Mouse (Mus musculus) c-Kit-positive CD71-negative TER-119-negative erythroid progenitor cells, embryonic 14.5 days (primary cell): Measurements from ENCODE around the gene Lmln.
A peak's percentile ranks its signal among the peaks of the same experiment; 100 is the strongest.
"Not testable (repeated sequence)": the region's sequence is repeated elsewhere in the genome, so short reads cannot be mapped to it uniquely, and the experiment has no call there.

Experiments used
- DNase-seq: peaks from one replicate; pipeline ENCODE4 v3.0.0-alpha.2; 2013; ENCODE audit warnings: low read depth

Gene Lmln

DNA sequence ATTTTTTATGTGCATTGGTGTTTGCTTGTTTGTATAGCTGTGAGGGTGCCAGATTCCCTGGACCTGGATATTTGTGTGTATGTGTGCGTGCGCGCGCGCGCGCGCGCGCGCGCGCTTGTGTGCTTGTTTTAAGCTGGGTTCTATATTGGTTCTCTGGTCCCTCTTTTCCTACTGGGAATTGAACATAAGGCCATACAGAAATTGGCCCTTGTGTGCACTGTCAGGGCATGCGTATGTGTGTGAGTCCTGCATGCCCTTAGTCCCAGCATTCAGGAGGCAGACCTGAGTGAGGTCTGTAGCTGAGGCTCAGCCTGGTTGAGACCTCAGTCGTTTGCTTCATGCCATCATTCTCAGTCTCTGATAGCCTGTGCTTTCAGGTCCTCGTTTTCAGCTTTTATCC is 4.3 kb upstream of the Lmln start:
- no peak for DNase-seq

- DNase-seq: not testable (repeated sequence)
Observed at GRCm38 (mm10) chr16:33058656-33059055, 3.7 kb upstream of the Lmln start.

DNA sequence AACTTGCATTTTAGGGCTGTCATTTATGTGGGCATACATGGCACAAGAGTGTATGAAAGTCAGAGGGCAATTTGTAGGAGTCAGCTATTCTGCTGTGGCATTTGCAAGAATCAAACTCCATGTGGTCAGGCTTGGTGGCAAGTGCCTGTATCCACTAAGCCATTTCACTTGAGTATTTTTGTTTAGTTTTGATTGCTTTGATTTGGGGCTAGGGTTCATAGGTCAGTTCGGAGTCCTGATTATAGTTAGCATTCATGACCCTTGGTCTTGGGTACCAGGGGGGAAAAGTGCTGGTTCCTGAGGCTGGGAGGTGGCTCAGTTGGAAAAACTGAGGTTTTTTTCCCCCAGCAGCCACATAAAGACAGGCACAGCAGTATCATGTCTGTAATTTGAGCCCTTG is 2.9 kb upstream of the Lmln start:
- DNase-seq: no peak

DNA sequence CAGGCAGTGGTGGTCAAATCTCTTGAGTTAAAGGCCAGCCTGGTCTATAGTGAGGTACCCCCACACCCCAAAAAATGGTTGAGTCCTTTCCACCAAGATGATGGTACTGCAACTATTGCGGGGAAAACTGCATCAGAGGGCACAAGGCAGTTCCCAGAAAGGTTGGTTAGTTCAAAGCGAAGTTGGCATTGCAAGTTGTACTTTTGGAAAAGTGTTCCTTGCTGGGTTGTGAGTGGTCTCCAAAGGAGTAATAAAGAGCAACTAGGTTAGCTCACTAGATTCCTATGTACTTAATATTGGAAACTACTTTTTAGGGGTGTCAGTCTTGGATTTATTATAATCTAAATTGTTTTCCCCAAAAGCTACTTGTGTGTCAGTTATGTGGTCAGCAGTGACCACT is 1.4 kb upstream of the Lmln start:
- no peak for DNase-seq

- DNase-seq: no peak
Observed at GRCm38 (mm10) chr16:33061400-33061799, 921 bp upstream of the Lmln start.

DNA sequence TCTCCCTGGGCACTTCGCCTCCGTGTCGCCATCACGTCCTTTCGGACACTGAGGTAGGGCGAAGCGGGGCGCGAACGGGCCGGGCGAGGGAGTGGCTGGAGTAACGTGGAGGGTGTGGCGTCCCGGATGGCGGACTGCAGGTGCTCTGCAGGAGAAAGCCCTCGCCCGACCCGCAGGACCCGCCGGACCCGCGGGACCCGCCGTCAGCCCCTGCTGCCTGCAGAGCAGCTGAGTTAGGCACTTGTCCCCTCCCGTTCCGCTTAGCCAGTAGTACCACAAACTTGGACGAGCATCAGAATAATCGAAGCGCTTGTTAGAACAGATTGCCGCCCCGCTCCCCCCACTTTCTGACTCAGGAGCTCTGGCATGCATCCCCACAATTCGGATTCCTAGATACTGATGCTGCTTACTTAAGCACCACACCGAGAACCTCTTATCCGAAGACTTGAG is 386 bp downstream of the Lmln start:
- DNase-seq: no peak

GRCm38 (mm10) chr16:33063267-33063666 is 946 bp downstream of the Lmln start:
- no peak for DNase-seq

DNA sequence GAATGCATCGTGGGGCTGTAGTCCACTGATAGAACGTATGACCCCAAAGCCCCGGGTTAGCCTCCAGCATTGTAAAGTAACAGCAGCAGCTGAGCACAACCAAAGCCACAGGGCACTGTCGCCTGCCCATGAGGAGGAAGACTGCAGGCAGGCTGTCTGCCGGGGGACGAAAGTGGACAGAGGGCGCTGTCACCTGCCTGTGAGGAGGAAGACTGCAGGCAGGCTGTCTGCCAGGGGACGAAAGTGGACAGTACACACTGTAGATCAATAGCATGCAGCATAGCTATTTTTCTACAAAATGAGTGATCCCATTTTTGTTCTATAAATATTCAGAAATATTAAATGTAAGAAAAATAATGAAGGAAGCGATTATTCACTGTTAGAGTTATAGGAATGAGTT is 2.3 kb downstream of the Lmln start:
- DNase-seq: no peak

- DNase-seq: no peak
Observed at GRCm38 (mm10) chr16:33070928-33071327, 8.6 kb downstream of the Lmln start.

DNA sequence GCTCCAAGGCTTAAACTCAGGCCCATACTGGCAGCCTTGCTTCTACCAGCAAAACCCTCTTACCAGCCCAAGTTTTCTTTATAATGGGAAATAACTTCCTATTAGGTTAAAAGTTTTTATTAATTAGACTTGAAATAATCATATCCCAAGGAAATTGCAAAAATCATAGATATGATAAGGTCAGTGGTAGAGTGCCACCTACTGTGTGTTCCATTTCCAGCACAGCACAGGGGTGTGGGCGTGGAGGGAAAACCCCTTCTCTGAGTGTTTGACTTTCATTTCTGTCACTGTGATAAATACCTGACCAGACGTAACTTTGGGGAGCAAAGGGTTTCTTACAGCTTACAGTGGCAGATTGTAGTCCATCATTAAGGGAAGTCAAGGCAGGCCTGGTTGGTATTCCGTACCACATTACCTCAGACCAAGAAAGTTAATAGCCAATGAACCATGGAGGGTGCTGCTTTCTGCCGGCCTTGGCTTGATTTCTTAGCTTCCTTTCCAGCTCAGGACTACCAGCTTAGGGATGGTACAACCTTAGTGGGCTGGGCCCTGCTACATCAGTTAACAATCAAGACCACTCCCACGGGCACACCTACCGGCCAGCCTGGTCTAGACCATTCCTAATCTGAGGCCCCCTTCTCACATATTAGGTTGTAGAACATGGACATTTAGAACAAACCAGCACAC is 10.7 kb downstream of the Lmln start:
- no peak for DNase-seq

GRCm38 (mm10) chr16:33074967-33075366 is 12.6 kb downstream of the Lmln start:
- no peak for DNase-seq

- no peak for DNase-seq
Observed at GRCm38 (mm10) chr16:33076078-33076477, 13.8 kb downstream of the Lmln start.

DNA sequence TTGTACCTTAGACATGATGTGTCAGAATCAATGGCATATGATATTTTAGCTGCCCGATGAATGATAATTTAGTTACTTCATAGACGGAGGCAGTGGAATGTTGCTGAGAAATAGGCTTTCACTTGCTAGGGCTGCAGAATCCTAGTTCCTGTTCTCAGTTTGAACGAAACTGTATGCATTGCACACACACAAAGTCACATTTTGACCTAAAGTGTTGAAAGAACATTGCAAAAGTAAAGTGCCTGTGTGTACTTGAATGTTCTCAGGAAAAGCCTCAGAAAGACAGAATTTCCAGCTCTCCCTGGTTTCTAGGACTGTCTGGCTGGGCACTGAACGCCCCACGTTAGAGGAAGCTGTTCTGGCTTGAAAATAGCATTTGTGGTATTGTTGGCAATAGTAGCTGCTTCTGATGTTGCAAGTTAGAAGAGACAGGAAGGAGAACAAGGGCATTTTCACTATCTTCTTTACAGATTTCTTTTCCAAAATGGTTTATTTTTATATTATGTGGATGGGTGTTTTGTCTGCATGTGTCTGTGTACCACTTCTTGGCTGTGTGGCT is 14.8 kb downstream of the Lmln start:
- DNase-seq: no peak

DNA sequence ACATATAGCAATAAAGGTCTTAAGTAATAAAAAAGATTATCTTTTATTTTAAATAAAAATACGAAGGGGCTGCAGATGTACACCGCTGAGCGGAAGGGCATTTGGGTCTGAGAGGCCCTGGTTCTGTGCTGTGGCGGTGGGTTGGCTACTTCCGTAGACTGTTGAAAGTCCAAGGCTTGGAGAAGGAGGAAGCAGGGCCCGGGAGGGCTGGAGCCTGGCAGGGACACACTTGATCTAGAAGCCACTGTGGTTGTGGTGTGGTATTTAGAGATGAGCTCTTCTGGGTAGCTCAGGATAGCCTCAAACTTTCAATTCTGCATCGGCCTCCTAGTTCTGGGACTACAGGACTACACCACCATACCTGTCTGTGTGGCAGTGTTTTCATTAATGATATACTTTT is 17.7 kb downstream of the Lmln start:
- no peak for DNase-seq

DNA sequence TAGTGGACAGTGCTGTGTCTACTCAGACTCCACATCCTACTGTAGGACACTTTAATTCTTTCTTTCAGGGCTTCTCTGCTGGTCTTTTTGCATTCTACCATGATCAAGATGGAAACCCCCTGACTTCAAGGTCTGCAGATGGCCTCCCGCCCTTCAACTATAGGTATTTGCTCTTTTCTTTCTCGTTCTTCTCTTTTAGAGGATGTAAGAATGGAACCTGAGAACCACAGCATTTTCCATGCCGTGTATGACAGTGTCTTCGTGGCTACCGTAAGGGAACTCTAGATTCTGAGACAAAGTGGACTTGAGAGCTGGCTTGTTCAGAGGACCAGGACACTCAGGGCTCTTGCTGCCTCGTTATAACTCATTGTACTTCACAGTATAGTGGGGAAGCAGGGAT is 20.6 kb downstream of the Lmln start:
- DNase-seq: no peak

- no peak for DNase-seq
Observed at GRCm38 (mm10) chr16:33083996-33084395, 21.7 kb downstream of the Lmln start.

GRCm38 (mm10) chr16:33085666-33086065 is 23.3 kb downstream of the Lmln start:
- DNase-seq: no peak

DNA sequence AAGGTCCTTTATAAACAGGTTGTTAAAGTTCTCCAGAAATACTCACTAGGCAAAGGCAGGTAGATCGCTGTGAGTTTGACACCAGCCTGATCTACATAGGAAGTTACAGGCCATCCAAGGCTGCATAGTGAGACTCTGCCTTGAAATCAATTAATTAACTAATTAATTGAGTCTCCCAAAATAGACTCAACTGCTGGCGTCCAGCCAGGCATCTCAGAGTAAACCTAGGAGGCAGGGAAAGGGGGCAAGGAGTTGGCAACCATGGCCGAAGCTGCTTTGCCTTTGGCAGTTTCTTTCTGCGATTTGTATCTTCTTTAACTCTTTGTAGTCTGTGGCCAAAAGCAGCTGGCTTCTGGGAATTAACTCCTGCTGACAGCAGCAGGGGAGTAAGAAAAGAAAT is 51.4 kb downstream of the Lmln start:
- no peak for DNase-seq

GRCm38 (mm10) chr16:33123373-33123772 is 61.1 kb downstream of the Lmln start:
- no peak for DNase-seq

DNA sequence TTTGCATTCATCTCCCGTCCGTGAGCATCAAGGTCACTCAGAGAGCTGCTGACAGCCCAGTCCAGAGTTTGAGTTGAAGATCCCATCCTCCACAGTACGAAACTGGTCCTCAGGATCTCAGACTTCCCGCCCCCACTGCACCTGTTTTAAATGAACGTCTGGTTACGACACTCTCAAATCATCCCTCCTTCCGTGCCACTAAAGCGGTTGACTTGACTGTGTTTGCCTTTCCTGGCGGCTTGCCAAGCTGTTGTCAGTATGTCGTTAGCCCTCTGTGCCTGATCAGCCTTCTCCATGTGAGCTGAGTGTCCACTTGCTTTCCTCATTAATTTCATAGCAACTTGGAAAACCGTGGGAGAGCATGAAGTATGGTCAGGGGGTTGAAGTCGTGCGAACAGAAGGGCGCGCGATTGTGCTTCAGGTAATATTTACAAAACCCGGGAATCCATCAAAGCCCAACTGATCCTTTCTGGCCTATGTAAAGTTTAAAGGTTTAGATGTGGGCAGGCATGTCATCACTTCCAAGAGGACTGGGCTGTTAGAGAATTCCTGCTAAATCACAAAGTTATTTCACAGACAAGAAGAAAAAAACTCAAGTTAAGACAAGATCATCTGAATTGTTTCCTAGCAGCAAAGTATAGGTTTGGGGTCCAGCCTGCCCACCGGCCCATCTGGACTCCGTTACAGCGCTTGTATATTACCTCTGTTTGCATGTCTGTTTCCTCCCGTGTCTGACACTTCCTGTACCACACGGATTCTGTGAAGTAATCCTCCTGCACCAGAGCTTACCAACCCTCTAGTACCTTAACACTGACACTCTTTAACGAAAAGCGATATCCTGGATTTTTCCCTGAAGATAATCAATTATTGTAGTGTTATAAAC is 61.9 kb downstream of the Lmln start:
- DNase-seq: no peak

DNA sequence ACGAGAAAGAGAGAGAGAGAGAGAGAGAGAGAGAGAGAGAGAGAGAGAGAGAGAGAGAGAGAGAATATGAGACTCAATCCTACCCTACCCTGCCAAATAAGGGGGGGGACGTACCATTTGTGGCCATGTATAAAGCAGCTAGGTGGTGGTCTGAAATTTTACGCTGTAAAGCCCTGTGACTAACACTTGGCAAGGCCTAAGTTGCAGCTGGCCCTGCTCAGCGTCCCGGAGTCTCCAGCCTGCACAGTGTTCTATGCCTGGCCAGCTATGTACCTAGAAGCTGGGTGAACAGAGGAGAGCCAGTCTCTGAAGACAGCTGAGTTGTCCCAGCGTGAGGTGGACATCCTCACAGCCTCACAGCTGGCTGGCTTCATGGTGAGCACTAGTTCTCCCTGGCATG is 64.7 kb downstream of the Lmln start:
- no peak for DNase-seq

GRCm38 (mm10) chr16:33130731-33131130 is 68.4 kb downstream of the Lmln start:
- peak; percentile 9 for DNase-seq

DNA sequence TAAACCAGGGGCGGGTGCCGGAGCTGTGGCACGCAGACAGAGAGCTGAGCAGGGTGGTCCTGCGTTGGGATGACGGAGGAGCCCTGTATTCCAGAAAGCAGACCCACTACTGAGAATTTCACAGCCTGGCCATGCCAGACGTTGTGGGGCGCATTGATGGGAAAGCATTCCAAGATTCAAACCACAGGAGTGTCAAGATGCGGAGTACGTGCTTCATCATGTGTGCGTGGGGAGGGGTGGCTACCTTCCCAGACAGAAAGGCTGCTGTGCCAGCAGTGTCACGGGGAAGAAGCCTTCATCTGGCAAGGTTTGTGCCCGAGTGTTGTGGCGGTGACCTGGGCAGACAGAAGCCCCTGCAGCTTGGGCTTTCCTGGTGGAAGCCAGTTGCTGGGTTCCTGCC is 70.9 kb downstream of the Lmln start:
- DNase-seq: no peak
